Mouse (Mus musculus) lung, postnatal 0 days (tissue): Measurements from ENCODE around the gene Mast4.

Experiments
- CTCF ChIP-seq: IDR thresholded peaks from 2 replicates; pipeline ENCODE4 v1.5.1; 2016; ENCODE audit warnings: antibody characterized with exemption, mild to moderate bottlenecking
- EP300 ChIP-seq: IDR thresholded peaks from 2 replicates; pipeline ENCODE4 v1.6.1; 2016; ENCODE audit warnings: antibody characterized with exemption, mild to moderate bottlenecking, control low read depth

DNA sequence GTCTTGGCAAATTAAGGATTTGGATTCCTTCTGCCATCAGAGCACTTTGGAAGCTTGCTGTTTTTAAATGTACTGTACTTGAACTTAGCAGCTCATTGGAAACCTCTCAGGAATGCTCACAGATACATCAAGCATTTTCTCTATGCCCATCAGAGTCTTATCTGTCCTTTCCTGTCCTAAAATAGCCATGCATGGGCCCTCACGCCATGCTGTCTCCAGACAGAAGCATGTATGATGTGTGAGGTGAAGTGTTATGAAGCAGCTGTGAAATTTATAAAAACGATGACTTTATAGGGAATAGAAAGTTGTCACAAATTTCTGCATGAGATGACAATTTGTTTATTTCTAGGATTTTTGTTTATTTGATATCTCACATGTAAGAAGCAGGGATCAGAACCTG is 378.8 kb downstream of the Mast4 start:
- no peak for TF ChIP-seq CTCF
- no peak for TF ChIP-seq EP300
